Mouse (Mus musculus) hindlimb bud, embryonic 11.5 days (tissue): ENCODE data around the gene Gtf2ird2.

Experiments
- DNase-seq: peaks from one replicate; pipeline ENCODE4 v3.0.0-alpha.2; 2012; ENCODE audit warnings: low read depth, low spot score; ENCODE audit errors: extremely low spot score

Gene Gtf2ird2

GRCm38 (mm10) chr5:134260001-134260636 is 76.3 kb downstream of the Gtf2ird2 start:
- DNase-seq: no peak

- no peak for DNase-seq
Measured at GRCm38 (mm10) chr5:134265890-134266289, 82.1 kb downstream of the Gtf2ird2 start.

- DNase-seq: no peak
Measured at GRCm38 (mm10) chr5:134266404-134266803, 82.6 kb downstream of the Gtf2ird2 start.

- no peak for DNase-seq
Measured at GRCm38 (mm10) chr5:134268751-134269150, 84.9 kb downstream of the Gtf2ird2 start.

- no peak for DNase-seq
Measured at GRCm38 (mm10) chr5:134269751-134270150, 85.9 kb downstream of the Gtf2ird2 start.

GRCm38 (mm10) chr5:134270566-134270965 is 86.7 kb downstream of the Gtf2ird2 start:
- DNase-seq: no peak

- no peak for DNase-seq
Measured at GRCm38 (mm10) chr5:134271421-134271820, 87.6 kb downstream of the Gtf2ird2 start.

- DNase-seq: no peak
Measured at GRCm38 (mm10) chr5:134272761-134273160, 88.9 kb downstream of the Gtf2ird2 start.

- DNase-seq: no peak
Measured at GRCm38 (mm10) chr5:134273761-134274160, 89.9 kb downstream of the Gtf2ird2 start.
